In genomic region chr3:54211441-54211840, GRCm38 (mm10) we compare ENCODE assay signal across 19 mouse cellular contexts. TPM values are rescaled to one million over a fixed set of nuclear protein-coding genes. Genes with fewer than 3 reads are reported as not detected.
"Had no signal": no experiment of that assay in that cellular context is flagged by ENCODE, and none has a peak within 500 bp of the region (broad histone marks: within the 10 kb centered on the region; RNA-seq: fewer than 3 reads in every experiment).

No protein-coding gene starts in this region.

- H3K27me3 ChIP-seq: midbrain, embryonic 12.5 days; neural tube, embryonic 12.5 days; stomach, embryonic 15.5 days had no signal

- H3K4me3 ChIP-seq: midbrain, embryonic 10.5 days; midbrain, embryonic 12.5 days; neural tube, embryonic 12.5 days; stomach, embryonic 15.5 days had no signal

- H3K27ac ChIP-seq: midbrain, embryonic 10.5 days; midbrain, embryonic 12.5 days; neural tube, embryonic 12.5 days; stomach, embryonic 15.5 days; stomach, postnatal 0 days had no signal

- H3K4me2 ChIP-seq: lung, embryonic 14.5 days; midbrain, embryonic 12.5 days; neural tube, embryonic 12.5 days; stomach, embryonic 15.5 days had no signal

- H3K9ac ChIP-seq: lung, embryonic 14.5 days; midbrain, embryonic 12.5 days; neural tube, embryonic 12.5 days; stomach, embryonic 15.5 days had no signal

- H3K9me3 ChIP-seq: midbrain, embryonic 10.5 days; midbrain, embryonic 12.5 days; neural tube, embryonic 12.5 days; stomach, embryonic 15.5 days had no signal

- DNase-seq: lung, adult 18-20 months; lung, embryonic 14.5 days; lung, postnatal 10 days; lung, postnatal 4 days; midbrain, embryonic 14.5 days; right cerebral cortex, postnatal 14 days; thymus, adult 18-20 months; thymus, postnatal 14 days; thymus, postnatal 36 days had no signal

- H3K36me3 ChIP-seq: midbrain, embryonic 10.5 days; midbrain, embryonic 12.5 days; neural tube, embryonic 12.5 days; stomach, embryonic 15.5 days had no signal

- H3K4me1 ChIP-seq: midbrain, embryonic 10.5 days; midbrain, embryonic 12.5 days; neural tube, embryonic 12.5 days; stomach, embryonic 15.5 days had no signal

RNA-seq across cellular contexts. Expression of gene Trpc4, which starts 55.6 kb away (rescaled TPM):
- total RNA-seq: megakaryocyte, adult 5-6 weeks; megakaryocyte-erythroid progenitor cell, adult 5-6 weeks; monocyte, adult 5-6 weeks; neutrophil, adult 5-6 weeks had no signal
- polyA plus RNA-seq: spleen, adult 2 months had no signal
